Mouse (Mus musculus) heart, adult 18-20 months (tissue): ENCODE data around the gene Gm1993. TPM values are rescaled to one million over a fixed set of nuclear protein-coding genes. Genes with fewer than 3 reads are reported as not detected.
"Not testable (repeated sequence)": the region's sequence is repeated elsewhere in the genome, so short reads cannot be mapped to it uniquely, and the experiment has no call there.

Experiments used
- DNase-seq, 2 experiments: peaks; one replicate each; pipeline ENCODE4 v3.0.0; 2021 to 2022; ENCODE audit warnings: mixed read lengths in 1 of 2
- long read RNA-seq, 2 experiments: library from polyadenylated mRNA; stranded (forward); transcript quantifications; one replicate each; pipeline ENCODE4 v2.0.0; 2021
- total RNA-seq, 2 experiments: library from RNA; stranded (reverse); gene quantifications; 2 replicates each; pipeline ENCODE4 v1.2.3; 2021

The Gm1993 gene
- total RNA-seq = not detected
- long read RNA-seq, experiment 1 = 0 reads
- long read RNA-seq, experiment 2 = 0 reads

DNA sequence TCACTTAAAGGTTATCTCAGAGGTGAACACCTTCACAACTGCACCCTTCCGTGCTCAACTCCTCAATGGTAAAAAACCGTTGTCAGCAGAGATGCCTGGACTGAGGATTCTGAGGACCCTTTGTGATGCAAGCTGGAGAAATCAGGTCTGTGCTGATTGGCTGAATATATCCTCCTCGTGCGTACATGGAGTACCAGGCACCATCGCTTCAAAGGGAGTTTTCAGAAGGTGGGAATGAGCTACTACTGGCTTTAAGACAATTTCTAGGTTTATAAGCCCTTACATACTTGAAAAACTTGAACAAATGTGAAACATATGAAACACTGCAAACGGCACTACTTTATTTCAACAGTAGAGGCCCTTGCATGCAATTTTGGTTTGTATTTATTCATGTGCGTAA, at the start of gene Gm1993:
TSS of gene Gm1993 (minus strand) at position 101 of the 400 bp plus-strand sequence.
- not testable (repeated sequence) for DNase-seq
